Mouse (Mus musculus): ENCODE measurements at regions not wholly inside any gene's neighbourhood (a gene's known extent, or its start where the extent isn't known, plus 50 kb on each side); places are given as distances from the start of the nearest gene placed in this dataset.

DNA sequence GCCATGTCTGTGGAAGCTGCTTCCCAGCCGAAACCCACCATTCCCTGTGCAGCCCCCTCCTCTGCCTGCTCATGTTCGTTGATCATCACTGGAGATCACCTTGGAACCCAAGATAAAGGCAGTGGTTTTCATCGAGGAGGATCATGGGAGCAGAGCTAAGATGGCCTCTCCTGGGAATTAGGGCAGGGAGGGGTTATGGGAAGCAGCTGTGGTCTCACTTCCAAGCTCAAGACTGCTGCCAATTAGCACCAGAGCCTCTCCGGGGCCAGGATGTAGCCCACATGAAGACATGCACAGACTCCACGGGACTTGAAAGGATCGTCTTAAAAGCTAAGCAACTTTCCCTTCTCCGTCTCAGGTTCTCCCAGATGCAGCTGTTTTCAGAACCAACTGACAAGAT lies 214.1 kb upstream of the Cdh4 start:
- DNase-seq (ENCODE audit: low spot score in 2 of 2), result no peak

DNA sequence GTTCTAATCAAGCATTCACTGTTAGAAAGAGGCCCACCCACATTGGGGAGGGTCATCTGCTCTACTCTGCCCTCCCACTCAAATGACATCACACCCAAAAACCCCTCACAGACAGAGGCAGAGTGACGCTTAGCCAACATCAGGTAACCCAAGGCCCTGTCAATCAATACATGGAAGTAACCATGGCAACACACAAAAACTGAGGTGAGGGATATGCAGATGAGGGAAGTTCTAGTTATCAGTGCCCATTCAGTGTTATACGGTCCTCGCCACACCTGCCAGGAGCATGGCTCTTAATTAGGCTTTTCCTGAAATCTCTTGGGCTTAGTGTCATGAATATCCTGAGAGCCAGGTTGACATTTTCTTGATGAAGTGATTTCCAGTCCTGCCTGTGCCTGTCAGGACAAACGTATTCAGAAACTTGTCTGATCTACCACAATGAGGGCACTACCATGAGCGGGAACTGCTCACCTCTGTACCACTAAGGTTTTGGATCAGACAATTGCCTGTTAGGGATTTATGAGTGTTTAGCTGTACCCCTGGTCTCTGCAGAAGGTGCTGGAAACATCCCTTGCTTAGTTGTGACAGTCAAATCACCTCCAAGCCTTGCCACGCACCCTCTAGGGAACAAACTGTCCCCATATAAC lies 210.4 kb upstream of the Cdh4 start:
- DNase-seq (ENCODE audit: low spot score in 2 of 2), result no peak

DNA sequence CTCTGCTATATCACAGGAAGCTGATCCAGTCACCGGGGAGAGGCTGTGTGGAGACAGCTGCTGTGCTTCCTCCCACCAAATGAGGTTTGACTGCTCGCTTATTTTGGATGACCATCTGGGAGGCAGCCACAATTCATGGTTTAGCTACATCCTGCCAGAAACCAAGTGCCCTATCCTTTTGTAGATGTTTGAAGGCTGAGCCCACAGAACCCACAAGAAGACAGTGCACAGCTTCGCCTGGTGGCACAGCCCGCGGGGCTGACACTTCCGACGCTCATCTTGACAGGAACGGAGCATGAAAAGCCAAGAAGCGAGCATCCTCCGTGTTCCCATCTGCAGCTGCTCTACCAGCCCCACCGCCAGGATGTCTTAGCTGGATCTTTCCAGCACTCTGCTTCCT lies 204.1 kb upstream of the Cdh4 start:
- no peak for DNase-seq (ENCODE audit: low spot score in 2 of 2)

DNA sequence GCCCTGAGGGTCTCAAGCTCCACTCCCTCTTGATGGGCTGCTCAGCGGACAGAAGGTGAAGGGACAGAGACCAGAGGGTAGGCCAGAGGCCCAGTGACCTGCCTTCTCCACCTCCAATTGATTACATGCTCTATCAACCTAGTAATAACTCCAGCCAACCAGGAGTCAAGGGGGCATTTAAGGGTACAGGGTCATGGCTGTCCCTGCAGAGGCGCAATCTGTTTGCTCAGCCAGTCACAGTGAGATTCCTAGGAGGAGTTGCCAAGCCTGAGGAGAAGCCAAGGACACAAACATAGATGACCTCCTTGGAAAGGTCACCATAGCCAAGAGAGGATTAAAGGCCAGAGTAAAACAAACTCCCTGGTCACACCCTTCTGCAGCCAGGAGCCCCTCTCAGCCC lies 181.3 kb upstream of the Cdh4 start:
- no peak for DNase-seq (ENCODE audit: low spot score in 2 of 2)

DNA sequence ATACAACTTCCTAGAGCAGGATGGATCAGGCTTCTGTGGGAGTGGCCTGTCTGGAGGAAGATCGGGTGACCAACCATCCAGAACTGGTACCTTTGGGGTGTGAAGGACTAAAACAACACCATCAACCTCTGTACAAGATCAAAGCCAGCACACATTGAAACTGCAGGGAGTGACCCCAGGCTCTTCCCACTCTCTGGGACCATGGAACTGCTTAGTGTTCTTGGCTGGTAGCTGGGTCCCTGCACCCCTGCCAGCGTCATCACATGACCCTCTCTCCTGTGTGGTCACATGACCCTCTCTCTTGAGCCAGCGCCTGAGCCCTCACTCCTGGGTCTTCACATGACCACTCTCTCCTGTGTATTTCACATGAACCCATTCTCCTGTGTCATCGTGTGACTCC lies 178.3 kb upstream of the Cdh4 start:
- DNase-seq (ENCODE audit: low spot score in 2 of 2), result no peak

DNA sequence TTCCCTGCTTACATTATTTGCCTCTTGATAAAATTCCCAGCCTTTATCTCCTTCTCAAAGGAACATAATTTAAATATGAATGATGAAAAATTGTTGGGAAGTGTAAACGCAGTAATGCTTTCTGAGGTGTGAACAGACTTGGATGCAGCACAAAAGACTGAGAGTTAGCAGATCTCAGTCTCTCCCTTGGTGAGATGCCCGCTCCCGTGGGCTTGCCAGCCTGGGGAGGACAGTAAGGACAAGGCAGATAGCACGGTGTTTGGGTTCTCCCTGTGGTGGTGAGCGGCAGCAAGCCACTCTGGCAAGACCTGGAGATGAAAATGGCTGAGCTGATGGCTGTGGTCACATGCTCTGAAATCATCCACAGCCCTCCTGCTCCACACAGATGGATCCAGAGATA lies 176.8 kb upstream of the Cdh4 start:
- DNase-seq (ENCODE audit: low spot score in 2 of 2), result no peak

DNA sequence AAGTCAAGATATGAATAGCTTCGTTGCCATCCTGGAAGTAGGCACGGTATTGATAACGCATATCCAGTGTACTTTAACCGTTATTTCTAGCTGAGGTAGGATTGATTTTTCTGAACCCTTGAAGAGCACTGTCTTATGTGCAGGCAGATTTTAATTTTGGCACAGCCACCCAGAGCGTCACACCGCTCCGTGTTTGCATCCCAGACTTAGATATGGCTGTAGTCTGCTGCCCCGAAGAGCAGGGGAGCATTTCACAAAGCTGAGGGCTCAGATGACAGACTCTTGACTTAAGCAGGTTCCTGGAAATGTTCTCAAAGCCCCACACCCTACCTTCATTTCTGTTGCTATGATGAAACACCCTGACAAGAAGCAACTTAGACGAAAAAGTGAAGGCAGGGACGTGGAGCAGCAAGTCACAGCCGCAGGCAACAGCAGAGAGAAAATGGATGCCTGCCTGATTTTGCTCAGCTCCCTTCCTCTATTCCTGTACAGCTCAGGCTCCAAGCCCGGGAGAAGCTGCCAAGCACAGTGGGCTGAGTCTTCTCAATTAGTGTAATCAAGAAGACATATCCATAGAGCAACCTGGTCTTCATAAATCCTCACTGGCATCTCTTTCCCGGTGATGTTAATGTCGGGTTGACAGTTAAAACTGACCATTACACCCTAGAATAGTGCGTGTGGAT lies 164.9 kb upstream of the Cdh4 start:
- DNase-seq (ENCODE audit: low spot score in 2 of 2), result no peak

DNA sequence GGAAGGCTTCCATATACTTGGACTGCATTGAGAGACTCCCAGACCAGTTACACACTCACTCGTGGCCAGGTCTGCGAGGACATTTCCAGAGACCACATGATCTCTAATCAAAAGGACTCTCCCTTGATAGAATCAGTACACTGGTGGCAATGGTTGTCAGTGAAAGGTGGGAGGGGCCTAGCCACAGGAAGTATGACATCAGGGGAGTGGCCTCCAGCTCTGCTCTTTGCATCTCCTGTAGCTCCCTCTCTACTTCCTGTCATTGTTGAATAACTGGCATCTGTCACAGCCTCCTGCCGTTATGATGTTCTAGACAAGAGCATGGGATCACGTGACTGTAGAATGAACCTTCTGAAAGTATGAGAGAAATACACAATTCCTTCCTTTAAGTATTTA lies 164.3 kb upstream of the Cdh4 start:
- no peak for DNase-seq (ENCODE audit: low spot score in 2 of 2)

DNA sequence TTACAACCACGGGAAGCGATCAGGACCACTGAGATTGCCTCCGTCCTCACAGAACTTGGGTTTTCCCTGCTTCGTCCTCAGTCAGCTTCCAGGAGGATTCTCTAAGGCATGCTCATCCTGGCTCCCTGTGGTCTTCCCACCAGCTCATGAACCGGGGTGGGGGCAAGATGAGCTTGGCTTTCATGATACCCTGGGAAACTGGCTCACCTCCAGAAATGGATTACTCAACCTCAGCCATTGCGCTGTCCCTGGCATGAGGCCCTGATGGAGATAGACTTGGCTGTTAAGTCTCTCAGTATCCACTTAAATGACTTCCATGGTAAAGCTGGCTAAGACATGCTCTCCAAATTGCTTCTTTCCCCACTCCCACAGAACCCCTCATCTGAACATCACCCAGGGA lies 160.0 kb upstream of the Cdh4 start:
- DNase-seq (ENCODE audit: low spot score in 2 of 2), result no peak

DNA sequence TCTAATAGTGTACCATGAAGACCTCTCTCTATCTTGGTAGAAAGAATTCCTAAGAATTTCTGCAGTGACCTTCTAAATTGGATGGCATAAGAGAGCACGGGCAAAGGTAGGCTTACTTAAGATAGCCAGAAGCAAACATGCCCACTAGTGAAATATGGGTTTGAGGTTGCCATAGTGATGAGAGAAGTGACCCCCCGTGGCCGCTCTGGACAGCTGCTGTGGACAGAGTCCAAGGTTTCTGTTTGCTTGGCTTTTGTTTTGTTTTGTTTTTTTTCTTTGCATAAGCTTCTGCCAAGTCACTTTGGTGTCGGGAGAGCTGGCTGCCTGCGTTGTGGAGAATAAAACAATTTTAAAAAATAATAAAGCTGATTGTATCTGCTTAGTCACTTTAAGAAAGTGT lies 151.8 kb upstream of the Cdh4 start:
- no peak for DNase-seq (ENCODE audit: low spot score in 2 of 2)

DNA sequence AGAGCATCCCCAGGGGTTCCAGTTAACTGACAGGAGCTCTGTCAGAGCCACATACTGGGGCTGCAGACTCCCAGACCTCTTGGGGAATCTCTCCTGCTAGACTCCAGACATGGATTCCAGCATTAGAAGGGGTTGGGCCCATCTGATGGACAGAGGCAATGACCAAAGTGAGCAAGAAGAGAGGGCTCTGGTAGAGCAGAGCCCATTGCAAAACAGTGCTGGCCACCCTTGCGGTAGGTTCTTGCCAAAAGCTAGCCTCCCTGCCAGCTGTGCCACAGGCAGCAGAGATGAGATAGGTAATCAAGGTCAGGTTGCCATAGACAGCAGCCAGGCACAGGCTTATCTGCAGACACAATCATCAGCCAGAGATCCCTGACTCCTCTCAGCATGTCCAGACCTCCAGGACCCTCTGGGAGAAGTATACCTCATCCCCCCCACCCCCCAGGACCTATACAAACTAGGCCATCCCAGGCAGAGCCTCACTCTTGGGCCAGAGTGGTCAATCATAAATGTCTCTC lies 151.1 kb upstream of the Cdh4 start:
- DNase-seq (ENCODE audit: low spot score in 2 of 2), result no peak

DNA sequence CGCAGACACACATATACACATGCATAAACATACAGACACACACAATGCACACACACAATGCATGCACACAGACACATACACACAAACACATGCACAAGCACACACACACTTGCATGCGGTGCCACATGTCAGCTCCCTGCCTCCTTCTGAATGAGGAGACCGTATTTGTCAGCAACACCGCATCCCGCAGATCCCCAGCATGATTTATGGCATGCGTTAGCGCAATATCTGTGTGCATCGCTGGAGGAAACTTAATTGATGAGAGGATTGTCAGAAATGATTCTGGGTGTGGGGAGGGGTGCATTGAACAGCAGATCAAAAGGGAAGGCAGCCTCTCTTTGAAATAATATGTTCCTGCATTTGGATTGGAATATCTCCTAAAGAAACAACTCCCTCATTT lies 150.3 kb upstream of the Cdh4 start:
- no peak for DNase-seq (ENCODE audit: low spot score in 2 of 2)

DNA sequence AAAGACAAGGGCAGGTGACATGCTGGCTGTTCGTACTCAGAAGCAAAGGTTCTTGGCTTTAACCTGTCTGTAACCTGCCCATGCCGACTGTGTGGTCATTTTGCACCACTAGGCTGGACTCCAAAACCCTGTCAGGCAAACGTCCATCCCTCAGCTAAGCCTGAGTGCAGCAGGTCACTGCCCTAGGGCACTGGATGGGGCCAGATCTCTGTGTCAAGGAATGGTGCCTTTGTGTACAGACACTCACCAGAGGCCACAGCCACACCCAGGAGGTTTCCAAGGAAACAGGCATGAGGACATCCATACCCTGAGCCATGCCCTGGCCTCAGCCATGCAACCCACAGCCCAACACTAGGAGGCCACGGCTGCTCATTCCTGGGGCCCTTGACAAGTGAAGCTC lies 149.7 kb upstream of the Cdh4 start:
- no peak for DNase-seq (ENCODE audit: low spot score in 2 of 2)

DNA sequence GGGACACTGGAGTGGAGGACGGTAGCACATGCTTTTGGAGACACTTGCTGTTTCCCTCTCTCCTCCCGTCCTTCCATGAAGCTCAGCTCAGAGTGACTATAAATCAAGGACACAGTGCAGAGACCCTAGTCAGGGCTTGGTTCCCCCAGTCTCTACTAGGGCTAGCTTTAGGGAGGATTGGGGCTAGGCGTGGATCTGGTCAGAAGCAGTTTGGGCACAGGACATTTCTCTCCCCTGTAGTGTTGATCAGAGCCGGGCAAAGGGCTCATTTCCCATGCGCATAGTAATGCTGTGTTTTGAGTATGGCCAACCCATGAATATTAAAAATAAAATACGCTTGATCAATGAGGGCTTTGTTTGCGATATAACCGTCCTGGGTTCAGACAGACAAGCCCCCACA lies 149.1 kb upstream of the Cdh4 start:
- DNase-seq (ENCODE audit: low spot score in 2 of 2), result no peak

DNA sequence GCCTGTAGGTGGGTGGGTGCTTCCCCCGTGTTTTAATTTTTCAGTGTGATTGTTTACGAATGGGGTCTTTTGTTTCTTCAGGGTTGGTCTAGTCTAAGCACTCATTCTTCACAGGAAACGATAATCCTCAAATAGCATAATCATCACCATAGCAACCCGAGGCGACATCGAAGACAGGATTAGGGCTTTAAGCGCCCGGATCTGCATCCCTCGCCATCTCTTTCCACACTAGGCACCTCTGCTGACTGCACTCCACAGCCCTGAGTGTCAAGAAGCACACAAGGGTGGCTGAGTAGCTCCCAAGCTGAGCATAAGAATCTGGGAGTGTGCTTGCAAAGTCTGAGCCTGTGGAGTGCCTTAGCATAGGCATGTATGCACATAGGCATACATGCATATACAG lies 145.2 kb upstream of the Cdh4 start:
- DNase-seq (ENCODE audit: low spot score in 2 of 2), result no peak

DNA sequence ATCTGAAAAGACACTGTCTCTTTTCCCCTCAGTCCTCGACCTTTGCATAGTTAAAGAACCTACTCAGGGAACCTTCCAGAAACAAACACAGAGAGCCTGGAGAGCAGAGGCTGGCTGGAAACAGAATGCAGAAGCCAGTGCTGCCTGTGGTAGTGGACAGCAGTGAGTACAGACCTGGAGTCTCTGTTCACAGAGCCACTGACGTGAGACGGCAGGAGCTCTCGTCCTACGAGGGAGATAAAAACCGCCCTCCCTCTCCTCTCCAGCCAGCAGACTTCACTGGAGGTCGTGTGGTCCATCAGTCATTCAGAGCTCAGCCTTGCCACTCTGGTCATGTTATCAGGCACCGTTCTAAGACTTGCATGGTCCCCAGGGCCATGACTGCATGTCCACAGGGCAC lies 138.5 kb upstream of the Cdh4 start:
- no peak for DNase-seq (ENCODE audit: low spot score in 2 of 2)

DNA sequence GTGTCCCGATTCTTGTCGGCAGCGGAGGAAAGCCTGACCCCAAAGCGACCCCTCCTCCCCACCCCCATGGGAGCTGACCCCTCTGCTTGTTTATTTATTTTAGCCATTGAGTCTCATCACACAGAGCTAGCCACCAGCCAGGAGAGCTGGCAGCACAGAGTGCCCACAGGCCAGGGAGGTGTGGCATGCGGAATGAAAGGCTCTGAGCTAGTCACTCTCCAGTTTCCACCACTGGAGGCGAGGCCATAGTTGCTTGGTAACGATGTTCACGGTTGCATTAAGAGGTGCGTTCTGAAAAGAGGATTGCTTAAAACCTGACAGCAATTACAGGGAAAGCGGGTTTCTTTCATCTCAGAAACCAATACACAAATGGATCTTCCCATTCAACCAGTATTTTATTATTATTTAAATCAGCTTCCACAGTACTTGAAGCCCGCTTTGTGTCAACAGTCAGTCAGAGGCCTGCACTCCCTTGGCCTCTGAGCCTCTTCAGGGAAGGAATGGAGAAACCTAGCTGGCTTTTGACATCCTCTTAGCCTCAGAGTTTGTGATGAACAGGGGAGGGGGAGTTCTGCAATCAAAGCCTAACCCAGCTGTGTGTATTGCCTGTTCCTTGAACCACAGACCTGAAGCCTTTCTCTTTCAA lies 134.8 kb upstream of the Cdh4 start:
- DNase-seq (ENCODE audit: low spot score in 2 of 2), result no peak

DNA sequence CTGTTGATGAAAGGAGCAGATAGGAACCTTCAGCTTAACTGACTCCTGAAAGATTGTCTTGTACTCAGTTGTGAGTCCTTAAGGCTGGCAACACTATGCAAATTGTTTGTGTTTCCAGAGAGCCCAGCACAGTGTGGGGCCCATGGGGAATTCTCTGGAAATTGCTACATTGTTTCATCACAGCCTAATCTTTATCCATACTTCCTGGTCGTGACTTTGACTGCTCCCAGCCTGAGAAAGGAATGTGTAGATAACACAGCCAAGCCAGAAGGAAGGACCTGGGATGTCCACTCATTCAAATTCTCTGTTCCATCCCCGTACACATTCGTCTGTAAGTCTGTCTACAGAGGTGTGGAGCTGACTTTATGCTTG lies 134.3 kb upstream of the Cdh4 start:
- DNase-seq (ENCODE audit: low spot score in 2 of 2), result no peak

DNA sequence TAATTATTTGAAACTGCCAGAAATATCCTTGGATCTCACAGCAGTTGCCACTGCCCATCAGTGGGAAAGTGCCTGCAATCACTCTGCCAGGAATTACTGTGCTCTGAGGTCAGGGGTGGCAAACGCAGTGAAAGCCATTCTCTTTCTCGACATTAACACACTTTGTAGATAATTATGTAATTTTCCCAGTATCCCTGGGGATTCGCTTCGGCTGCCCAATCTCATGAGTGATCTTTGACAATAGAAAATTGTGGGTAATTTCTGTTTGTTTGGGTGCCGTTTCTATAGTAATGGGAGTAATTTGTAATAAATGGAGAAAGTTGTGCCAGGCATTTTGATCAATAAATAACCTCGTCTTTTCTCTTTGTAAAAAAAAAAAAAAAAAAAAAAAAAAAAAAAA lies 124.2 kb upstream of the Cdh4 start:
- DNase-seq (ENCODE audit: low spot score in 2 of 2), result no peak

DNA sequence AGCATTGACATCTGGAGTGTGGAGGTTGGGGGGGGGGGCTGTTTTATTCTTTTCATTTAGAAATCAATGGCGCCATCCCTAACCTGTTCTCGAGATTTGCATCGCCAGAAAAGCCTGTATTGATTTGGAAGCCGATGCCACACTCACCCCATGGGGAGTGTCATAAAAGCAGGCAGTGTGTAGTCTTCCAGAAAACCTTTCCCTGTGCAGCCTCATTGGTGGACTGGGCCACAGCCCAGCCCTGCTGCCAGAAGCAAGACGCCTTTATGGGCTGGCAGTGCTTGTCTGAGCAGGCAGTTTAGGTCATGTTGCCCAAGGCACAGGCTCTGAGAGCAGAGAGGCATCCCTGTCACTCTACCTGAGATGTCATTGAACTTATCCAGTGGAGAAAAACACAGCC lies 117.0 kb upstream of the Cdh4 start:
- DNase-seq (ENCODE audit: low spot score in 2 of 2), result no peak

DNA sequence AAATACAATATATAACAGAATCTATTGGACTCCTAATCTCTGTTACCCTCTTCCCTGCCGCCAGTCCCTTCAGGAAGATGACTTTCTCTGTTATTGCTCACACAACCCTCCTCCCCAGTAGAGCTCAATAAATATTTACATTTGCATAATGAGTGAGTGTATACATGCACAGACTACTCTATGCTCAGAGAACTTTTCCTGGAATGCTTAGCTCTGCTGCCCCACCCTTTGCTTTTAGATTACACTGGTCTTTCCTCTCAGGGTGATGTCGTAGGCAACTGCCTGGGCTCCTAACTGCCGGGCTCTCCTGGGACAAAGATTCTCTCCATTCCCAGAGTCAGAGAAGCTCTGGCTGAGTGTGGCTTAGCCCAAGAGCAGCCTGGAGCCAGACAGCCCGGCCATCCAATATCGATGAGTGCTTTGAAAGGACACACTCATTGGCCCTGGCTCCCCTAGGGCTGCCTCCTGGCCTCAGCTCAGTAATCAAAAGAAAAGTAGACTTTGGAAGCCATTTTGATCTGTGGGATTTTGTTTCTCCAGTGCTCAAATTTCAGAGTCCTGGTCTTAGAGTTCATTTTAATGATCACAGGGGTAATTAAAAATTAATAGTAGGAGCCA lies 109.2 kb upstream of the Cdh4 start:
- DNase-seq (ENCODE audit: low spot score in 2 of 2), result no peak

DNA sequence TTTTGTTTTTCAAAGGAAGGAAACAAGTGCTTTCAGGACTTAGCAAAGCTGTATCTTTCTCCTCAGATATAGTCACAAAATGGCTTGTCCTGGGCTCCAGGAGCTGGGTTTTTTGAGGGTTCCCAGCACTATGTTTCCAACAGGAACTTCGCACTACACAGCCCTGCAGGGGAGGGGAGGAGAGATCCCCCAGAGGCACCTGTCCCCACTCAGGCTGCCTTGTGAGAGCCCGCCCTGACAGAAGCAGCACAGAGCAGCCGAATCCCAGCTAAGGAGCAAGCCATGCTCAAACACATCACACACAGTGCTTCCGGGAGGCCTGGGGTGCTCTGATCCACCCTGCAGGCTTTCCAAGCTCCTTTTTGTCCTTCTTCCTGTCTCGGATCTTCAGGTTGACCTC lies 108.6 kb upstream of the Cdh4 start:
- DNase-seq (ENCODE audit: low spot score in 2 of 2), result no peak

DNA sequence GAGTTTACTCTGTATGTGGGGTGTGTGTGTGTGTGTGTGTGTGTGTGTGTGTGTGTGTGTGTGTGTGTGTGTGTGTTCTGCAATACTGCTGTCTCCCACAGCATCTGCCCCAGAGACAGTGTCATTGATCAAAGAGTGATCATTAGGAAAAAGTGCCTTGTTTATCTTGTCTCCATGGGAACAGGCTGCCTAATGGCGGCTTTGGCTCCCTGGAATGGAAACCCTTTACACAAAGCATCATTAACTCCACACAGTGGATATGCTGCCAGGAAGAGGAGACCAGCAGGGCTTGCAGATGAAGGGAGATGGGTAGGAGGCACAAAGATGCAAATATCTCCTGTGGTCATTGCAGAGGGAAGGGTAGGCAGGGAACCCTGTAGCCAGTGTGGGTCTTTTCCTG lies 106.0 kb upstream of the Cdh4 start:
- DNase-seq (ENCODE audit: low spot score in 2 of 2), result no peak
